Mouse (Mus musculus) testis, adult 2 months (tissue): ENCODE measurements around the gene Ube2g2. TPM values are rescaled to one million over a fixed set of nuclear protein-coding genes. Genes with fewer than 3 reads are reported as not detected.

Experiments
- H3K27ac ChIP-seq: fragments of 200-500 bp; 2 replicates; pipeline ENCODE4 v1.5.1; 2012; ENCODE audit warnings: low read depth, low read length; ENCODE audit not compliant: control insufficient read depth, insufficient read depth
- H3K27me3 ChIP-seq: fragments of 200-500 bp; 2 replicates; pipeline ENCODE4 v1.6.1; 2012; ENCODE audit warnings: mild to moderate bottlenecking, low read length, moderate library complexity; ENCODE audit not compliant: control insufficient read depth, insufficient read depth
- H3K36me3 ChIP-seq: fragments of 200-500 bp; 2 replicates; pipeline ENCODE4 v1.6.1; 2012; ENCODE audit warnings: mild to moderate bottlenecking, low read length; ENCODE audit not compliant: control insufficient read depth, insufficient read depth
- H3K4me1 ChIP-seq: fragments of 200-500 bp; 2 replicates; pipeline ENCODE4 v1.6.1; 2012; ENCODE audit warnings: low read length; ENCODE audit not compliant: control insufficient read depth, insufficient read depth
- H3K4me3 ChIP-seq: fragments of 200-500 bp; 2 replicates; pipeline ENCODE4 v1.5.1; 2012; ENCODE audit warnings: low read depth, mild to moderate bottlenecking, low read length, moderate library complexity, mixed read lengths; ENCODE audit not compliant: control insufficient read depth
- CTCF ChIP-seq: fragments of 200-500 bp; IDR thresholded peaks from 2 replicates; pipeline ENCODE4 v1.5.1; 2012; ENCODE audit warnings: low read depth, mild to moderate bottlenecking, inconsistent platforms, low read length, moderate library complexity; ENCODE audit not compliant: control insufficient read depth, insufficient read depth, insufficient replicate concordance
- POLR2A ChIP-seq: fragments of 200-500 bp; IDR thresholded peaks from 2 replicates; pipeline ENCODE4 v1.6.1; 2012; ENCODE audit warnings: low read depth, mild to moderate bottlenecking, inconsistent platforms, low read length, moderate library complexity; ENCODE audit not compliant: control insufficient read depth
- polyA plus RNA-seq: library from polyadenylated mRNA; depleted of rRNA; stranded (reverse); fragments of >200 nt; gene quantifications from 2 replicates; pipeline ENCODE4 v1.2.3, GENCODE M21; 2012

The Ube2g2 gene
- polyA plus RNA-seq, 1 experiment: 66.1 TPM

DNA sequence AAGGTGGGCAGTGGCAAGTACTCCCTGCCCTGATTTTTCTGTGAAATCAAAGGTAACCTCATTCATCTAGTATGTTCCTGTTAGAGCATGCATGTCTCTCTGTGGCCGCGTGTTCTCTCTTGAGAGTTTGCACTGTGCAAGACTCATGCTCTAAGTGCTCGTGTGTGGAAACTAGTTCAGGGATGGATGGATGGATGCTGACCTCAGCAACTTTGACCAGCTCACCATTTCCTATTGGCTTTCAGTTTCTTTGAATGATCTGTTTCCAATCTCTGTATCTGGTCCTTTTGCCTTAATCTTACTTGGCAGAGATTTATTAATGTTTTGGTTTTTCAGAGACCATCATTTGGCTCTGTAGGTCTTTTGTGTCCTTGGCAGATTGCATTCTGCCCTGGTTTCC is 7.1 kb downstream of the Ube2g2 start:
- TF ChIP-seq CTCF (no peak), POLR2A (no peak)
- H3K4me3 ChIP-seq: no peak overlapping the region
- peaks cover 8% of the 10 kb centered on the region for H3K4me1 ChIP-seq
- H3K36me3 ChIP-seq: peaks cover 2% of the 10 kb centered on the region; the same call in 1 of the 2 replicates
- no peaks in the 10 kb centered on the region for H3K27me3 ChIP-seq
- H3K27ac ChIP-seq: no peak overlapping the region; the same call in 1 of the 2 replicates

- H3K36me3 ChIP-seq: peaks cover 2% of the 10 kb centered on the region; the same call in 1 of the 2 replicates
- H3K27ac ChIP-seq: 0 out of 2 replicates have a peak overlapping the region, but pooled peaks have one; percentile 43
- peaks cover 4% of the 10 kb centered on the region for H3K4me1 ChIP-seq
- no peak for TF ChIP-seq CTCF
- no peak for TF ChIP-seq POLR2A
- H3K4me3 ChIP-seq: peak overlapping the region; percentile 28
- H3K27me3 ChIP-seq: no peaks in the 10 kb centered on the region
Observed at GRCm38 (mm10) chr10:77629970-77630369, 7.9 kb downstream of the Ube2g2 start.

GRCm38 (mm10) chr10:77634016-77634415 is 11.9 kb downstream of the Ube2g2 start:
- no peak overlapping the region for H3K27ac ChIP-seq
- H3K4me3 ChIP-seq: no peak overlapping the region
- no peaks in the 10 kb centered on the region for H3K4me1 ChIP-seq
- TF ChIP-seq CTCF: no peak
- no peak for TF ChIP-seq POLR2A
- no peaks in the 10 kb centered on the region for H3K27me3 ChIP-seq
- H3K36me3 ChIP-seq: peaks cover 2% of the 10 kb centered on the region; the same call in 1 of the 2 replicates

DNA sequence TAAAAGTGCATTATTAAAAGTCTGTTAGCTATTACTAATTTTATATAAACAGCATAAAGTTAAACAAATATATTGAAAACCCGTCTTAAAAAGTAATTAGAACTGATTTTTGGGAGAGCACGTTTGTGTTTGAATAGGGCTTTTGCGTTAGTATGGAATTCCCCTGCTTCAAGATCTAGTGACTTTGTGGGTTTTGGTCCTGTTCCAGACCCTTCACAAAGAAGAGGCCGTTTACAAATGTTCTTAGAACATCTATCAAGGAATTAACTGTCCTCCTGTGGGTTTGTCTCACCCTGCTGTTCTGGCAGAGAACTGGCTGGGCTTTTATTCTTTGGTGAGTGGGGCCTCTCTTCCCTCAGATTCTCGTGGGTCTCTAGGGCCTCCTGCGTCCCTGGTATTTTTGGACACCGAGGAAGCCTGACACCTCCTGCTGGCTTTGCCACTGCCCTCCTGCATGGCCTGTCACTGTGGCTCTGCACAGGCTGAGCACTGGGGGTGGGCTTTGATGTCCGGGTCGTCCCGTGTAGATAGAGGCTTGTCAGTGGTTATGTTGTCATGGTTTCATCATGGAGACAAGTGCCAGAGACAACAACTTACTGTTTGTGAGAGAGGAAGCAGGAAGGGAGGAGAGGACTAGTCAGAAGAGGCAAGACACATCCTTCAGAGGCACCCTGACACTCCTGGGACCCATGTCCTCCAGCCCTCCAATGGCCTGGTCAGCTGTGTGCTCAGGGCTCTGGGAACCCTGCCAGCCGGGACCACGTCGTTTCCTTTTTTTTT is 12.6 kb downstream of the Ube2g2 start:
- Histone ChIP-seq H3K27me3 (no peaks in the 10 kb centered on the region), H3K27ac (no peak overlapping the region), H3K4me3 (no peak overlapping the region), H3K4me1 (no peaks in the 10 kb centered on the region), H3K36me3 (peaks cover 2% of the 10 kb centered on the region; the same call in 1 of the 2 replicates)
- TF ChIP-seq CTCF (no peak), POLR2A (no peak)

DNA sequence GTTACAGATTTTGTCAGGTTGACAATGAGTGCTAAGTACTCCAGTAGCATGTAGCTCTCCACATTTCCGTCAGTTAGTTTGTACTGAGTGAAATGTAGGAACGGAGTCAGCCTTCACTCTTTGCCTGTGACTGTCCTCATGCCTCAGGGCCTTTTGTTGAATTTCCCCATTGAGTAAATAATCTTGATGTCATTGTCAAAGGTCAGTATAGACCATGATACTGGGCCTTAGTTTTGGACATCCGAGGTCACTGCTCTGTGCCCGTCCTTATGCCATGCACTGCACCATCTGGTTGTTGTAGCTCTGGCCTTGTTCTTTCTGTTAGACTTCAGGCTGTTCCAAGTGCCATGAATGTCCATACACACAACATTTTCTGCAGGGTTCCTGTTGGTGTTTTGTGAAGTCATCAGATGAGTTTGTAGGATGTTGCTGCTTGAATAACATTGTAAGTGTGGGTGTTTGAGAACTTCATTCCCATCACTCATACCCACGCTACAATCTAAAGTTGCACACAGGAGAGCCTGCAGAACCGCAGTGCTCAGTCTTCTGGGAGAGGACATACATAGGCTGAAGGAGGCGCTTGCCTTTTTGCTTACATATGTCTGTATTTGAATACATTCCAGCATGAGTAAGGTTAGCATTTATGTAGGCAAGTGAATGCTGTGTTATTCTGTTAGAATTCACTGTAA is 14.3 kb downstream of the Ube2g2 start:
- TF ChIP-seq CTCF: no peak
- no peak for TF ChIP-seq POLR2A
- Histone ChIP-seq H3K4me3 (no peak overlapping the region), H3K4me1 (no peaks in the 10 kb centered on the region), H3K36me3 (no peaks in the 10 kb centered on the region; the same call in none of the 2 replicates), H3K27me3 (no peaks in the 10 kb centered on the region), H3K27ac (no peak overlapping the region)

- Histone ChIP-seq H3K27ac (no peak overlapping the region), H3K36me3 (no peaks in the 10 kb centered on the region; the same call in none of the 2 replicates), H3K27me3 (no peaks in the 10 kb centered on the region), H3K4me3 (no peak overlapping the region), H3K4me1 (no peaks in the 10 kb centered on the region)
- TF ChIP-seq CTCF (no peak), POLR2A (no peak)
Observed at GRCm38 (mm10) chr10:77638956-77639355, 16.9 kb downstream of the Ube2g2 start.

DNA sequence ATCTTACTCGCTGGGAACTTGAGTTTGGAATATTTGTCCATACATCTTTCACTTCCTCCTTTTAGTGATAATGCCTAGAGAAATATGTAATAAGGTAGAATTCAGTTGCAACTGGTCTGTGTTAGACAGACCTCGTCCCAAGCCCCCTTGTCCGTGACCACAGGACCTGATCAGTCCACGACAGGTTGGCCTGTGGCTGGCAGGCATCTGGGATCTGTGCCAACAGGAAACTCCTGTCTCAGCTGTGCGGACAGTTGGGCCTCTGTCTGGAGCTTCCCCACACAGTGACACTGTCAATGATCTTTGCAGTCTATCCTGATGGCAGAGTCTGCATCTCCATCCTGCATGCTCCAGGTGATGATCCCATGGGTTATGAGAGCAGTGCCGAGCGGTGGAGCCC is 21.1 kb downstream of the Ube2g2 start:
- no peaks in the 10 kb centered on the region for H3K4me1 ChIP-seq
- H3K27me3 ChIP-seq: no peaks in the 10 kb centered on the region
- H3K36me3 ChIP-seq: no peaks in the 10 kb centered on the region; the same call in none of the 2 replicates
- H3K27ac ChIP-seq: no peak overlapping the region
- TF ChIP-seq CTCF: no peak
- no peak for TF ChIP-seq POLR2A
- H3K4me3 ChIP-seq: no peak overlapping the region
